Mouse (Mus musculus) frontal cortex, adult (tissue): ENCODE results near the gene A730009L09Rik.
A peak's percentile ranks its signal among the peaks of the same experiment; 100 is the strongest.

Experiments used
- ATAC-seq: cut with Nextera tagmentation; 2 replicates; pipeline ENCODE4 v1.9.2; 2017; ENCODE audit warnings: mild to moderate bottlenecking, moderate library complexity, mixed read lengths; ENCODE audit not compliant: low TSS enrichment

Gene A730009L09Rik

GRCm38 (mm10) chr16:84514821-84515220, at the start of gene A730009L09Rik:
Gene A730009L09Rik (plus strand): TSS chr16:84515121.
- no peak for ATAC-seq

DNA sequence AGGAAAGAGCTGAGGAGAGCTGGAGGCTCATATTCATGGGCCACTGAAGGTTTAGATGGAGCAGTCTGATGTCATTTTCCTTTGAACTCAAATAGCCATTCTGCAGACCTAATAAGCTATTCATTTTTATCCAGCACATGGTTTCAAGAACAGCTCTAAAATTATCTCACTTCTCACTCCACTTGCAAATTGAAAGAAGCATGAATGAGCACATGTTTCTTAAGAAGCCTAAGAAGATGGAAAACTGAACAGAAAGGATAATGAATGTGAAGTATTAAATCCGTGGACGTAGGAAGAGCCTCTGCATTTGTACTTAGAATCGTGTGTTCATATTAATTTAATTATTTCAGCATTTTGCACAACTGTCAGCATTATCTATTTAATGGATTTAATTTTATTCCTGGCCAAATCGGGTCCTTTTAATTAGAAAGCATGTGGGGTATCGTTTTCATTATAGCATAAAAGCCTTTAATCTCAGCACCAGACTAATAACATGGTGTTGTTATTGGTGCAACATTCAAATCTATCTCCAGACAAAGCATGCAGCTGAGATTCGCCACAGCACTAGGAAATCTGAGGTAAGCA, 49.2 kb upstream of the A730009L09Rik start:
- ATAC-seq: peak; percentile 27; the same call in 1 of the 2 replicates

- ATAC-seq: no peak
Observed at GRCm38 (mm10) chr16:84468898-84469297, 46.0 kb upstream of the A730009L09Rik start.

DNA sequence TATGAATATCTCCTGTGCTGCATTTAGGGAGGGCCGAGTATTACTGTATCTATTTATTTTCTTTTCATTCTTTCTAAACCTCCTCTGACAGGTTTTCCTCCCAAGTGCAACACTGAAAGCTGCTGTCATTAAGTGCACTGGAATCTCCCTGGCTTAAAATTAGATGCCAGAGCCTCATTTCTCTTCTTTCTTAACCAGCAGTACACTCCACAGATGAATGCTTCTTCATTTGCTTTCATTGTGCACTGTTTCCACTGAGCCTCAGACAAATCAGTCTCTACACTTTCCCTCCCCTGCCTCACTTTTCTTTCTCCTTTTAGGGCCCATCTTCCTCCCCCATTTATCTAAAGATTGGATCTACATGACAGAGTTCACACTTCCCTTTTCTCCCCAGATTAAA, 44.9 kb upstream of the A730009L09Rik start:
- no peak for ATAC-seq

DNA sequence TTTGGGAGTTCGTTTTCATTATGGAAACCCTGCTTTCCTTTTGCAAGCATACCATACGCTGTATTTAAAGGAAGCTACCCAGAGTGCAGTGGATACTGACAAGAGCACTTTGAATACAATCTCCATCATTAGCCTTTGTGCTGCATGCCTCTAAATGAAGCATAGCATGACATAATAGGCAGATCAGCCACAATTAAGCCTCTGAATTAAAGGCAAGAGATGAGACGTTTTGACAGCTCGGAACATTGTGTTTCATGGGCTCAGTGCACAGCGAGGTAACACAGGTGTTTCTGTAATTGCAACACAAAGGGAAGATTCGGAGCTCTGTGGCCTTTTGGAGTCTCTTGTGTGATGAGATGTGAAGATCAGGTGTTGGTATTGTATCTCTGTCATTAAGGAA, 41.5 kb upstream of the A730009L09Rik start:
- ATAC-seq: no peak

DNA sequence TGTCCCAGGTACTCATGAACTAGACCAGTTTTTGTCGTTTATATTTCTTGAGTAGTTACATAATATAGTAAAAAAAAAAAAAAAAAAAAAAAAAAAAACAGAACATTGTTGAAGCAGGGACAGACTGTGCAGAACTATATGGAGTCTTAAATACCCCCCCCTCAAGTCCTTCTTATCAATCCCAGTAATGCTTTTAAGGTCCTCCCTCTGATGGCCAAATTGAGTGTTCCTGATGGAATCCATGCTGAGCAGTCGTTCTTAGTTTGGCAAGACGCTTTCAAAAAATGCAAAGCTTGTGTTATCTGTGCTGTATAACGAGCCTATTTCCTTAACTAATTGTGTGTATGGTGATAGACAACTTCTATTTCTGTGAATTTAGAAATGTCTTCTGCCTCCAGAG, 40.2 kb upstream of the A730009L09Rik start:
- no peak for ATAC-seq

- no peak for ATAC-seq
Observed at GRCm38 (mm10) chr16:84476948-84477347, 38.0 kb upstream of the A730009L09Rik start.

DNA sequence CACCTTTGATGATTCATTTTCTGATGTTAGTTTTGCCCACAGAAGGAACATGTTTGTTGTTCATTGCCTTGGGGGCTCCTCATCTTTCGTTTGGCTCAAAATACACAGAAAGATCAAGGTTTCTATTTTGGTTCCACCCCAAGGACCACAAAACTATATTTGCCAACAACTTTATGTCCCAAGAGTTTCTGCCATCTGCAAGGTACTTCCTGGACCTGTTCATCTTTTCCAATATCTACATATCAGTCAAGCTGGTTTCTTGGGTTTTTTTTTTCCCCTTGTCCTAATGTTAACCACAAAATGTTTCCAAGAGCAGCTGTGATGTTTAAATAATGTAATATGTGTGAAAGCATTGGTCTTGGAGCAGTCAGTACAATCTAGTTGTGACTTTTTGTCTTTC, 37.4 kb upstream of the A730009L09Rik start:
- ATAC-seq: no peak

- no peak for ATAC-seq
Observed at GRCm38 (mm10) chr16:84477952-84478351, 37.0 kb upstream of the A730009L09Rik start.

GRCm38 (mm10) chr16:84485931-84486330, 29.0 kb upstream of the A730009L09Rik start:
- no peak; the same call in 1 of the 2 replicates for ATAC-seq

DNA sequence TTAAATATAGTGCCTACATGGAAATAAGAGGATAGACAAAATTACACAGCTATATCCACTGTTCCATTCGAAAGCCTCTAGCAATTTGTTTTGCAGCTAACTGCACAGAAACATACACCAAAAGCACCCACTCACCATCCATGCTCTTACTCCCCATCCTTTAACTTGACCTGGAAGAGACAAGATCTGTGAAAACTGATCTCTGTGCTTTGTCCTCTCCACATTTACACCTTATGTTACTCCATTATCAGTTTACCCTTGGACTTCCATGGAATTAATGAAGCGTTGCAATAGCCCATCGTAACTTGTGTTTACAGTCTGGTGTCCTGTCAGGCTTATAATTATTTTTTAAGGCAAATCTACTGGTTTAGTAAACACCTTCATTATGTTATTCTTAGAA, 20.1 kb upstream of the A730009L09Rik start:
- 0 out of 2 replicates have a peak, but pooled peaks have one; percentile 27 for ATAC-seq

- ATAC-seq: peak; percentile 96
Observed at GRCm38 (mm10) chr16:84495438-84495837, 19.5 kb upstream of the A730009L09Rik start.

DNA sequence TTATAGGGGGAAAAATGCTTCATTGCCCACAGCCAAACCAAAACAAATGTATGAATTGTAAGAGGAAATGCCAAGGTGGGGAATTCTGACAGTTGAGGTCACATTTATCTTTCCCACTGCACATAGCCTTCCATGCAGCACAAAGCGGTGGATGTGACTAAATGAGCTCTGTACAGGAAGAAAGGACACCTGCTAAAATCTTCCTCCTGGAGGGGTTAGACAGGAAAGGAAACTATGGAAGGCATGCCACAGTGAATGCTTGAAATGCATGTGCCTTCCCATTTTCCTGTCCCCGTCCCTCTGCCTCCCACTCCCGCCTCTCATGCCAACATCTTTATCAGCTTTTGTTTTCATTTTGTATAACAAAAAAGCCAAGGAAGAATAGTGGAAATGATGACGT, 7.2 kb upstream of the A730009L09Rik start:
- ATAC-seq: peak; percentile 41; the same call in 1 of the 2 replicates

DNA sequence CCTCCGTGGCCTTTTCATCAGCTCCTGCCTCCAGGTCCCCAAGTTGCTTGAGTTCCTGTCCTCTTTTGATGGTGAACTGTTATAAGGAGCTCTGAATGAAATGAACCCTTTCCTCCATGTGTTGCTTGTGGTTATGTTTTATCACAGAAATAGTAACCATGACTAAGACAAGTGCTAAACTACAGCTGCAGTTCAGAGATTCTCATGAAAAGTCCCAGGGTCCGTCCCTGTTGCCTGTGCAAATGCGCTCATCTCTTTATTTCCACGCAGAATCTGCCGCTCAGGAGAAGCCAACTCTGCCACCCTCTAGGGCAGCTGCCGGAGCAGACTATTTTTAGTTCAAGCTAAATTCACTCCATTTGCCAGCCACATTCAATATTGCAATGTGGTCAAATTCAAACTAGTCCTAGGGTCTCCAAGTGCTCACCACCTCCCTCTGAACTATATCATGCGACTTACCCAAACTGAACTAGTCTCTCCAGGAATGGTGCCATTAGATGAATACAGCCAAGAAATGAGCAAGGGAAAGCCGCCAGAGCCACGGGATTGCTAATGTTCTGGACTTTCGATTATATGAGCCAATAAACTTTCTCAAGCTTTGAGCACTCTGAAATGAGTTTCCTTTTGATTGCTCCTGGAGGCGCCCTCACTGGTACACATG, 7.2 kb downstream of the A730009L09Rik start:
- ATAC-seq: peak; percentile 81

DNA sequence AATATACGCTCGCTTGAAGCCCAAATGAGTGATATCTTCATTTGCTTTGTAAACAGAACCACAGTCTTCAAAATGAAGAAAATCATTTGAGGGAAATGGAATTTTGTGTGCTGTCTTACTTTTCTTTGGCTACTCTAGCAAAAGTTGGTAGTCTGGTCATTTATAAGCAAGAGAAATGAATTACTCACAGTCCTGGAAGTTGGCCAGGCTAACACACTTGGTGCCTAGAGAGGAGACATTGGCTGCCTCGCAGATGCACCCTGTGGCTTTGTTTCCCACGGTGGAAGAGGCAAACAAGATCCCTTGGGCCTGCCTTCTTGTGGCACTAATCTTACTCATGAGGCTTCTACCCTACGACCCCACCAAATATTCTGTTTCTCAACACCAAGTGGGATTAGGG, 8.1 kb downstream of the A730009L09Rik start:
- ATAC-seq: no peak

- peak; percentile 87 for ATAC-seq
Observed at GRCm38 (mm10) chr16:84527375-84527774, 12.5 kb downstream of the A730009L09Rik start.

GRCm38 (mm10) chr16:84532803-84533202, 17.9 kb downstream of the A730009L09Rik start:
- ATAC-seq: no peak

DNA sequence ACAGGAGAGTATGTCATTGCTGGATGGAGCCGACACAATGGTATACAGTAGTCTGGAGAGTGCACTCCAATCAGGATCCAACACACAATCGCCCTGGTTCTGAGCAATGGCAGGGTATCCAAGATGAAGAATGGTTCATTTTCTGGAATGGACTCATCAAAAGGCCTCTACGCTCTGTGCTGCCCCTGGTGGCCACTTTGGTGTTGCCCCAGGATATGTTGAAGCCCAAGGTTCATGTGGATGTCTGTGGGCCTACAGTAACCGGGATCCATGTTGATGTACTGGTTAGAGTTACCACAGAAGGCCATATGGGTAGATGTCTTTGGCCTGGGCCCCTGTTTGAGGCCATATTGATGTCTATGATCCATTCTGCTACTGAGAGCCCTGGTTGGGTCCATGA, 31.1 kb downstream of the A730009L09Rik start:
- ATAC-seq: no peak

GRCm38 (mm10) chr16:84549122-84549521, 34.2 kb downstream of the A730009L09Rik start:
- no peak for ATAC-seq

- ATAC-seq: no peak
Observed at GRCm38 (mm10) chr16:84550445-84550844, 35.5 kb downstream of the A730009L09Rik start.

DNA sequence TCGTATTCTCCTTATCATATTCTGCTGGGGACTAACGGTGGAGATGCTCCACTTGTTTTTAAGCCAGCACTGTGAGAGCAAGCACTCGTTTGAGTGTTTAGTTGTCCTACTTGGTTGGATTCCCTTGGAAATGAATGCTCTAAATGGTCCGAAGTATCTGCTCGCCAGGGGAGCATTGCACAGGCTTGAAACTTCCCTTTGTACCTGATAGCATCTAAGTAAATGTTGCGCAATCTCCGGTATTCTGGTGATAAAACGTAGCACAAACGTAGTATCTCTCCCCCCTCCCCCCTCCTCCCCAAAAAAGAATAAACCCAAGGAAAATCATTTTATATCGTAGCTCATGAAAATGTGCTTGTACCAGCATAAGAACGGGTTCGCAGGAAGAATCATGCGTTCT, 39.1 kb downstream of the A730009L09Rik start:
- peak; percentile 24; the same call in 1 of the 2 replicates for ATAC-seq

- ATAC-seq: peak; percentile 64
Observed at GRCm38 (mm10) chr16:84558113-84558917, 43.4 kb downstream of the A730009L09Rik start.
